Mouse (Mus musculus): ENCODE measurements around the gene Vcan.

Gene Vcan

DNA sequence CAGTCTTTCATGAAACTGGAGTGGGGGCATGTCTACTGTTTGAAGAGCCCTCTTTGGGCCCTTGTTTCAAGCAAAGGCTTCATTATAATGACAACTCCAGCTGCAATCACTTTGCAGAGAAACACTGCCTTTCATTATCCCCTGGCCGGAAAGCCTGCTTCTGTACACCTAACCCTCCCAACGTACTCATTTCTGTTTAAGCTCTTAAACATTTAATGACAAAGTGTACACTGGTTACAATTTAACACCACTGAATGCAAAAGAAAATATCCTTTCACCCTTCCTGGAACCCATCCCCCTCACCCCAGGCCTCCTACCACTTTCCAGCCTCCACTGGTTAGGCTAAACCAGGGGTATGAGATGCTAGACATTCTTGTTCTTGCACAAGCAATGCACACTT lies 15.8 kb downstream of the Vcan start:
- DNase-seq (ENCODE audit: low read depth, low spot score): no peak

DNA sequence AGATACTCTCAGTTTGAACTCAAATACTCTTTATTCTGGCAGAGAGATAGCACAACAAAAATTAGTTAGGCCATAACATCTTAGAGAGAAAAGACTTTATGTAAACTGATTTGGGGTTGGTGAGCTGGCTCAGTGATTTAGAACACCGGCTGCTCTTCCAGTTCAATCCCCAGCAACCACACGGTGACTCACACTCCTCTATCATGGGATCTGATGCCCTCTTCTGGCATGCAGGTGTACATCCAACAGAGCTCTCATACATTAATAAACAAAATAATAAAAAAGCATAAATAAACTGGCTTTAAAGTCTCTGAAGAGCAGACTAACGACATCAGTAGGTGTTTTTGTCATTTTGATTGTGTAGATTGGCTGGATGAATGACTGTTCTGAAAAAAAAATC lies 21.8 kb downstream of the Vcan start:
- peak; percentile 59 for DNase-seq (ENCODE audit: low read depth, low spot score)

DNA sequence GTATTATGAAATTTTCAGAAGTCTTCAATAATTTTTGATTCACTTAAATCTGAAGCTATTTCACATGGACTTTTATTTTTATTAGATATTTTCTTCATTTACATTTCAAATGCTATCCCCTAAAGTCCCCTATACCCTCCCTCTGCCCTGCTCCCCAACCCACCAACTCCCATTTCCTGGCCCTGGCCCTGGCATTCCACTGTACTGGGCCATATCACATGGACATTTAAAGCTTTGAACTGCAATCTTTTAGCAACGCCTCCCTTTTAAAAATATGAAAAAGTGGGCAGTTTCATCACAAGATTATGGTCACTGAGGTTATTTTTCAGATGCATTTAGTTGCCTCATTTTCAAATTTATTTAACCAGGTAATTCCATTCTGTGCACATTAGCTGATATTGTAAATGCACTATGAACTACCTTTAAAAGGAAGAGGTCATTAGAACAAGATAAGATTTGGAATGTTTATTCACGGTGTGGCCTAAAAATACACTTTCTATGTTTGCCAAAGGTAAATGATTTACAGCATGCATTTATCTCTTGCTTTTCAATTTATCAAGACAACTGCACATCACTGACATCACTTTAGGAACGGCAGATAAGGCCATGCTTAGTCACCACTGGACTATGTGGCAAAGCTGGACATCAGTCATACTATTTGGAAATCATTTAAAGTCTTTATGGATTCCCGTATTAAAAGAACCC lies 32.7 kb downstream of the Vcan start:
- DNase-seq (ENCODE audit: low read depth, low spot score): no peak

DNA sequence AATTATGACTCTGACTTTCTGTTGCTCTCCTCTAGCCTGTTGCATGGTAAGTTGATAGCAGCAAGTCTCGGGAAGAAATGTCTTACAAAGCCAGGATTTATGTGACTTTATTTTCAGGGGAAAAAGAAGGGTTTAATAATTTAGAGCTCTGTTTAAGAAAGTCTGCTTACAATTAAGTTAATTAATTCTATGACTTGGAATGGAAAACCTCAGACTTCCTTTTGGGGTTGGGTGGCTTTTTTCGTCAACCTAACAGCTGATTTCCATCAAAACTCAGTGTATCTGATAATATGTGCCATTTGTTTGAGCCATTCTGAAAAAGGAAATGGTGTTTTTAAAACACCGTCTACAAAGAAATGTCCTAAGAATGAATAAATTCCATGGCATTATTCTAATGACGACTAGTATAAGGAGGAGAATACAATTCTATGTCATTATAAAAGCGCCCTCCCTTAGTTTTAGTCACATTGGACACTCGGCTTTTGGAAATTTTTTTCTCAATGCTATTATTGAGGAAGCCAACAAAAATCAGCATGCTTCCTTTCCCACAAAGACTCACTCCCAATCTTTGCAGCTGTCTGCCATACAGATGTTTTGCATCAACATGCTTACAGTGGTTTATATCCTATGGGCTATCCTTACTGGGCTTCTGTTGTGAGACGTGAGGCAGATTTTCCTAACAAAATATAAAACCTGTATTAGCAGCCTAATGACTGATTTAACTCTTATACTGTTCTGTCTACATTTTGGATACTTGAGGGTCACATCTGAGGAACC lies 34.0 kb downstream of the Vcan start:
- DNase-seq (ENCODE audit: low read depth, low spot score): no peak

DNA sequence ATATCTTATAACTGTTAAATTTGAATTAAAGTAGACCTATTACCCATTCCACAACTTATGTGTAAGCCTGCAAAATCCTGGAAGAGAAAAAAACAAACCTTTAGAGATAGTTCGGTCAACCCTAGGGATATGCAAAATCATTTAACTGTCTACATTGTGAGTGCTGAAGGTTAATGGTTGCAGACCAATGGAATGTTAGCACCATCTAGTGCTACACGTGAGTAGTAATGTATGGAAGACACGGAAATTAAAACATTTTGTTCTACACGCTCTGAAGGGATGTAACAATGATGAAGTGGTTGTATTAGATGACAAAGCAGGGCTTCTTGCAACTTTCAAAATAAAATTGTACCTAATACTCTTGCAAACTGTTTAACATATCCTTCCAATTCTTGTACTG lies 39.9 kb downstream of the Vcan start:
- DNase-seq (ENCODE audit: low read depth, low spot score): no peak

DNA sequence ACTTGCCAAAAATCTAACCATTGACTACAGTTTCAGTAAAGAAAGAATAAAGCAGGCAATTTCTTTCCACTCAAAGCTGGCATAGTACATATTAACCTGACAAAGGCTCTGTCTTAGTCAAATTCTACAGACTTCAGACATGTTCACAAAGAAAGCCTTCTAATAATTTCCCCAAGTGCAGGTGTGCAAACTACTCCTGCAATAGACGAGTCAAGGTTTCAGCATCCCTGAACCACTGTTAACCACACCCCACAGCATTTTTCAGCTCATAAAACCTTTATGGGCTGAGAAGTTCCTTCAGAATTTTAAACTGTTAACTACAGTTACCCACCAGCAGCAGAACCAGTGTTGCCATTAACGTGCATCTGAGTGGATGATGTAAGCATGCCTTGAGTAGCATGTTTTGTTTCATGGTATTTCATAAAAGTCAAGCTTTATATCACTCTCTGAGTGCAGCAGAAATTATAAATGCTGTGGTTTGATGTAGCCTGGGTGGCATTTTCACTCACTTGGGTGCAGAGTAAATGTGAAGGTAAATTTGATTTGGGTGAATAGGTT lies 42.2 kb downstream of the Vcan start:
- DNase-seq (ENCODE audit: low read depth, low spot score): no peak

DNA sequence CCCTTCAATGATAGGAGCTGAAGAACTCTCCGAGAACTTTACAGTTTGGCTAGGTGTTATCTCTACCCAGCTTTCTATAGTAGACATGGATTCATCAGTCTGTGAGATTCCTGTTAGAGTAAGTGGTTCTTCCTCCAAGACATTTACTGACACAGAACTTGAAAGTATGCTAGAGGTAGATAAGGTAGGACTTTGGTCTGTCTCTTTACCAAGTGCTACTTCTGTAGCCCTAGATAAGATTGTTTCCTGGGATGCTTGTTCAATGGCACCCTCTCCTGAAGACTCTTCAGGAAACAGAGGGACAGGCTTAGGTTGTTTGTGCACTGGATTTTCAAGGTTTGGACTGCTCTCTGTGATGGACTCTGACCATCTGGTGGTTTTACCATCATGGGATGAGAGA lies 49.7 kb downstream of the Vcan start:
- no peak for DNase-seq (ENCODE audit: low read depth, low spot score)

DNA sequence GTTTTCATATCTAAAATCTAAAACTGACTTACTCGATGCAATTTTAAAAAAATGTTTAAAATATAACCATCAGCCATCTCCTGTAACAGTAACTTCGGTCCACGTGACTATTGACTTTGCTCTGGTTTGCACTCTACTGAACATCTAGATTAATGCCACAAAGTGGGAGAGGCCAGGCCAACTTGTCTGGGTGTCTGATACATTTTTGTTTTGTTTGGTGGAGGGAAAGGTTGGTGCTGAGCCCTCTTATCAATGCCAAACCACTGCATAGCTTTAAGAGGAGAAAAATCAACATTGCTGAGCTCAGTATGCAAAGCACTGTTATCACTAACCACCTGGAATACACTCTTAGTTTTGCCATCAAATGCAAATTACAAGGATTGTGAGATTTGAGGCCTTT lies 58.8 kb downstream of the Vcan start:
- no peak for DNase-seq (ENCODE audit: low read depth, low spot score)

DNA sequence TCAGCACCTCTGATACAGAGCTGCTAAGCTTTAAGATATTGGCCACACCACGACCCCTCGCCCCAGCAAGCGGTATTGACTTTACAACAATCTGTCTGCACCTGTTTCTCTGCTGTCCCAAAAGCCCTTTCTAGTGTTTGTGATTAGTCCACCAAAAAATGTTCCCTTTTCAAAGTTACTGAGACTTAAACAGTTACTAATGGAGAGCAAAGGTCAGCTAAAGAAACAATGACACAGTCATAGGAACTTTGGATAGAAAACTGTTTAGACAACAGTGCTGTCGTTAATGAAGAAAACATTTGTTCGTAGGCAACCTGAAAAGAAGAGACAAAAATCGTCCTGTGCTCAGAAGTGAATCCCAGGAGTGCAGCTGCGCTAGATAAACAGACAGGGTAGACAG lies 60.1 kb downstream of the Vcan start:
- DNase-seq (ENCODE audit: low read depth, low spot score): no peak

DNA sequence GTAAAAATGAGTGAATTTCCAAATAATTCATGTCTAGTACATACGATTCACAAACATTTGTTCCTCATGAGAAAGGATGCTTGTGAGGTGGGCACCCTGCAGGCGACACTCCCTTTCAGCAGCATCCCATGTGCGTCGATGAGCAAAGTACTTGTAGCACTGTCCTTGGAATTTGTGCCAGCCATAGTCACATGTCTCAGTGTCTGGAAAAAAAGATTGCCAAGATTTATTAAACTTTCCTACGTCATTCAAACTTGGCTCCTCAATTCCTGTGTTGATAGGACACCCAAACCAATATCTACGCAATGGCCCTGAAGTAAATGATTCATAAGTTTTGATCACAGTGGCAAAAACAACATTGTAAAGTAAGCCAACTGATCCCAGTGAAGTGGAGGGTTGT lies 62.6 kb downstream of the Vcan start:
- DNase-seq (ENCODE audit: low read depth, low spot score): no peak

DNA sequence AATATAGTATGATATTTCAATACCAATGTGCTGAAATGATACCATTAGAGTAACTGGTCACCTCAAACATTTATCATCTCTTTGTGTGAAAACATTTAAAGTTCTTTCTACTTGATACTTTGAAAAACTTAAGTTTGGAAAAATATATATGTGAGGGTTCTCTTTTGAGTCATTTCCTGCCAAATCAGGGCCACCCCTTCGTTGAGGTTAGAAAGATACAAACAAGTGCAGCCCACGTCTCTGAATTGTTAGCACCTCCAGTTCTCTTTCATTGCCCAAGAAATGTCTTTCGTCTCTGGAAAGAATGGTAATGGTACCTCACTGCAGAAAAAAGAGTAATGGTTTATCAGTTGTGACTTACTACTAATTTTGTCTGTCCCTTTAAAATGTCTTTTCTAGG lies 71.8 kb downstream of the Vcan start:
- no peak for DNase-seq (ENCODE audit: low read depth, low spot score)

DNA sequence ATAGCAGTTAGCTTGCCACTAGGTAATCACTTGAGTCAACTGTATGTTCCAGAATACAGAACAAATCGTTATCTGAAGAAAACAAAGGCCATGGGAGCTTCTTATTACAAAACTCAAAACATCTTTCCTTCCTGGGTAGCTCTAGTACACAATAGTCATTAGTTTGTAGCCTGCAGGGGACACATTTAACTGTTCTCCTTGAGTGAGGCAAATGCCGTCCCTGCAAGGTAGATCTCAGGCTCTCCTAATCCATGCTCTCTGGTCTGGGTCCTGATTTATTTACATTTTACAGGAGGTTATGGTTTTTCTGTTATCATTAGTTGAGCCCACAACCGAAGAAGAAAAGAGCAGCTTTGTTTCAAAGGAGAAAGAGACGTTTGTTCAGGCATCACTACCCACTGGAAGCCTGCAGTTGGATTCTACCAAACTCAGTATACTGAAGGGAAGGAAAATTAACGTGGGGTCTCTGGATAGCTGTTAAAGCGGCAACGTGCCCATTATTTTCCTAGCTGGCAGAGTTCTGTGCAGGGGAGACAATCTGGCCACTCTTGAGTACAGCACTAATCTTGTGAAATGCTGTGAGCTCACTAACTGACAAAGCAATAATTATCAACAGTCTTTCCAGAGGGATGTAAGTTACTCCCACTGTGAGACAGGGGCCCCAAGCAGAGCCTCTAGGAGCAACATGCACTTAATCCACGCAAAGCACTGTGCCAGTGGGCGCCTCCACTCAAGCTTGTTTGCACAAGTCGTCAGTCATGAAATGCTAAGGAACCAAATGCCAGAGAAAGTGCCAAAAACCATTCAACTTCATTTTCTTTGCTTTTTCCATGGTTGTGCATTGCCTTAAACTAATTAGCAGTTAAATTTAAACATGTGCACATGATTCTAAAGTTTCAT lies 73.1 kb downstream of the Vcan start:
- no peak for DNase-seq (ENCODE audit: low read depth, low spot score)

DNA sequence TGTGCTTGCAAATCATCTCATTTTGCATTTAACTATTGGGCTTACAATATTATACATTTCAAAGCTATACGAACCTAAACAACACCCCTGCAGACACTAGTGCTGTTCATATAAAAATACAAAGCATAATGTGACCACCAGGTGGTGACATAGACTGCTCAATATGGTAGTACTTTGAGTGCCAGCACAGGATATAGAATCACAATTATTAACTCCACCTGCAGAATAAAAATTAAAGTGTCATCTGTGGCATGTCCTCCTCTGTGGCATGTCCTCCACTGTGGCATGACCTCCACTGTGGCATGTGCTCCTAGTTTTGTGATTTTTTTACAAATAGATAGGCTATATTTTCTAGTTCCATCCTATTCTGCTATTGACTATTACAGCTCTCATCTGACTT lies 74.2 kb downstream of the Vcan start:
- peak; percentile 57 for DNase-seq (ENCODE audit: low read depth, low spot score)

DNA sequence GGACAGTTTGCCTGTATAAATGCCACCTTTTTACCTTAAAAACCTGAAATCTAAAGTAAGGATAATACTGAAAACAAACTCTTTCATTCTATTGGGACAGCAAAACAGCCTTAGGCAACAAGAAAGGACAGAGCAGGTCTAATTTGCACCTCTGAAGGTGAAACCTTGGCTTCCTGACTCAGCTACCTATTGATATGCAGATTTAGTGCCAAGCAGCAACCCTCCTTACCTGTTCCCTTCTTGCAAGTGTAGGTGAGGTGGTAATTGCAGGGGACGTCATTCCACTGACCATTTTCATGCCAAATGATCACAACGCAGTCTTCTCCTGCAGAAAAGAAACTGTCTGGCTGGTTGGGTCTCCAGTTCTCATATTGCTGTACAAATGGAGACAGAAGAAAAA lies 80.6 kb downstream of the Vcan start:
- no peak for DNase-seq (ENCODE audit: low read depth, low spot score)

DNA sequence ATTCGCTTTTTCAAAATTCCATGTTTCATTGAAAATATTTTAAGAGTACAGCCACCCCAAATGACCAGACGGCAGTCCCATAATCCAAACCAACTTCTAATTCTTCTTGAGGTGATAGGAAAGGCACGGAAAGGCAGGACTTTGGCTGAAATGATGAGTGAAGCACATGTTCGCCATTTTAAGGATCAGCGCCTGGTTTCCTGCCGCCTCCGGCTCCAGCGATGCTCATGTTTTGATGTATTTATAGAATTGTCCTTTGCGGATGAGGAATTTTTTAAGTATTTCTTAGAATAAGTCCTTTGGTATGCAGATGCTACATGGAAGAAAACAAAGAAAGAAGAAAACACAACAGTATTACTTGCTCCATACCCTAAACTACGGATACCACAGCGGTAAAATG lies 85.3 kb downstream of the Vcan start:
- DNase-seq (ENCODE audit: low read depth, low spot score): no peak

DNA sequence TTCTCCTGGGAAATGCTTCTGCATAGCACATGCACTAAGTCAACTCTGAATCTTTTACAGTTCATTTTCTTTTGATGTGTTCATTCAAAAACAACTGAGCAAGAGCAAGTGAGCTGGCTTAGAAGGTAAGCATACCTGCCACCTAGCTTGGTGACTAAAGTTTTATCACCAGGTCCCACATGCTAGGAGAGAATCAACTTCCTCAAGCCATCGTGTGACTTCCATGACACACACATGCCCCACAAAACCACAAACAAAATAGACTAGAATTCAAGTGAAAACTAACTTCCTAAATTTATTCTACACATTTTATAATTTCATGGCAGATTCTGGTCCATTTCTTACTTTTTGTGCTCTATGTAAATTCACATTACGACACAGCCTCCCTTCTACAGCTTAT lies 89.0 kb downstream of the Vcan start:
- no peak for DNase-seq (ENCODE audit: low read depth, low spot score)

DNA sequence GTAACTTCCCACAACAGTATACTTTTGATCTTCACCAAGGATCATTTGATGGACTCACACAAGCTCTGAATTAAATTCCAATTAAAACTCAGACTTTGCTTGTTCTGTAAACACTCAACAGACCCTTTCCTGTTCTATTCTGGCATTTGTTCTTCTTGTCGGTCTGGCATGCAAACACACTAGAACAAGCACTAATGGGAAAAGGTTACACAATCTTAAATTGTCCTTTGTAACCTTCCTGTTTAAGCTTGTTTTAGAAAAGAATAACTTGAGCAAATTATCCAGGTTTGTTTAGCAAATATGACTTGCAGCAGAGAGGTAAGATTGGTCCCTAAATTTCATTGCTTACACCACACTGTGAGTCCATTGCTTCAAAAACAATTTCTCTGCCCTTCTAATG lies 89.5 kb downstream of the Vcan start:
- no peak for DNase-seq (ENCODE audit: low read depth, low spot score)

DNA sequence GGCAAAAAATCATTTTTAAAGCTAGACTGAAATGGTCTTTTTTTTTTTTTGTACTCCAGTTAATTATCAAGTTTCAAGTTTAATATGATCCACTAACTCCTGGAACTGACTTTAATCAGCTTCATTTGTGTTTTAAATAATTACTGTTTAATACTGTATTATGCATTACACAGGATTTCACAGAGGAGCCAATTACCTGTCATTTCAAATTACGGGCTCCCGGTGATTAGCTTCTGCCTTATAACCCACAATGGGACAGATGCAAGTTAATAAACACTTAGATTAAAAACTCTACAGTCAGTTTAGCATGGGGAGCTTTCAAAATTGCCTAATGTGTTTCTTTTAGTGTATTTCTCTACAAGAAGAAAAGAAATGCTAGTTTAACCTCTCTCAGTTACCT lies 96.7 kb downstream of the Vcan start:
- no peak for DNase-seq (ENCODE audit: low read depth, low spot score)

DNA sequence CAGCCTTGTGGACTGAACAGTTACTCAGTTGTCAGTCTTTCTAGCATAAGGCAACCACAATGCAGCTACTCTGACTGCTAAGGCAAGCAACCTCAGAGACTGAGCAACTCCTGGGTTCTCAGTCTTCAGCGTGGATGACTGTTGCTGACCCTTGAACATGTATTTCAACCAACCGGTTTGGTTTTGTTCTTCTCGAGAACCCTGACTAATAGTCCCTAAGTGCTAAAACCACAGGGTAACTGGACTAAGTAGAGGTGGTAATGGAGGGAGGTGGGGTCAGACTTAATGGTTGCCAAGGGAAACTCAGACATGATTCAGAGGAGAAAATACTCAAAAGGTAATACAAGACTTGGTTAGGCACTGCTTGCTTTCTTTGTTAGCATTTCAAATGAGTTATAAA lies 105.3 kb downstream of the Vcan start:
- no peak for DNase-seq (ENCODE audit: low read depth, low spot score)

DNA sequence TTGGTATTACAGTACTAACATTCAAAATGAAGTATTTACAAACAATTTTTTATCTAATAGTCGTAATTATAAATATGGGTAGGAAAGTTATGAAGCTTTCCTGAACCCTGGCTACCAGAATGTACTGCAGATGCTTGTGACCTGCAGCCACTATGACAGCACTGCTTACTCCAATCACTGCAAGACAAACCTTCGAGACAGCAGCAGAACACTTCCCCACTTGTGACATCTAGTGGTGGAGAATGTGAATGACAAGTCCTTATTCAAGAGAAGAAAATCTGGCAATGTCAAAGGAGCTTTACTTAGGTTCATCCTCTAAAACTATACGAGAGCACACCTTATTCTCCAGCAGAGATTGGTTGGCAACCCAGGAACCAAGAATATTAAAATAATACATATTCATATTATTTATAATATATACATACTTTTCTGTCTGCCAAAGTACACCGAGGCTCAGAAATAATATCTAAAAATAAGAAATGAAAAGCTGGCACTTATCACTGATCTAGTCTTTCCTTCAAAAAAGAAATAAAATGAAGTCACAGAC lies 108.1 kb downstream of the Vcan start:
- DNase-seq (ENCODE audit: low read depth, low spot score): peak; percentile 80

DNA sequence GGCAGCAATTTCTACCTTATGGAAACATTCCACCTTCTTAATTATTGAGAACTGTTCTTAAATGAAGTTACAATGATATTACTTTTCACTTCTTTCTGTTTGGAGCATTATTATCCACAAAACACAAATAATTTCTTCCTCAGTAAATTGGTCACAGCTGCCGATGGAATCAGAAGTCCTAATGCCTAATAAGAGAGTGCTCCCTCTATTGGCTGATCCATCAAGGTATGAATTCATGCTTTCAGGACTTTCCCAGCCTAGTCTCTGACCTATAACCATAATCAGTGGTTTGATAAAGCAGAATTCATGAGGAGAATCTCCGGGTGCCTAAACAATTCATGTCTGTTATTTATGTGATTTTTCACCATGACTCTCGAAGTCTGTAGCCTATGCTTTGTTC lies 123.2 kb downstream of the Vcan start:
- no peak for DNase-seq (ENCODE audit: low read depth, low spot score)

DNA sequence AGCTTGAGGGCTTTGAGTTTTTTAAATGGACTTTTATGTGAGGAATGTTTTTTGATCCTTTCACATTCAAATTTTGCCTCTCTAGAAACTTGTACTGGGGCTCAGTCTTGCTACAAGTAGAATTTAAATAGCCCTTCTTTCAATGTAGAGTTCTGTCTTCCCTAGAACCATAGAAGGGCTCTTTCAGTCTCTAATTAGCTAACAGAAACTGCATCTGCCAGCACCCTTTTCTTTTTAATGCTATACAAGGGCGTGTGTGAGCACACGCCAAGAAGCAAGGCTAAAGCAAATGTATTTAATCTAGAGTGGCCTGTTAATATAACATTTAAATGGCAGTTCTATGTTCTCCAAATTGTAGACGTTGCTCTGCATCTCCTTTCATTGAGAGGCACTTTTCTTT lies 134.9 kb downstream of the Vcan start:
- DNase-seq (ENCODE audit: low read depth, low spot score): no peak

Measured in 3T3-L1 (cell line).